Mouse (Mus musculus) brain, embryonic 14.5 days (tissue): ENCODE measurements around the gene Atf7ip2.
"Not testable (repeated sequence)": the region's sequence is repeated elsewhere in the genome, so short reads cannot be mapped to it uniquely, and the experiment has no call there.

Source experiments
- CTCF ChIP-seq: fragments of 200-500 bp; IDR thresholded peaks from 2 replicates; pipeline ENCODE4 v1.5.1; 2012; ENCODE audit warnings: inconsistent platforms, mild to moderate bottlenecking, moderate library complexity, borderline replicate concordance; ENCODE audit not compliant: insufficient read depth, insufficient read length; ENCODE audit errors: extremely low read depth
- POLR2A ChIP-seq: fragments of 200-500 bp; IDR thresholded peaks from 2 replicates; pipeline ENCODE4 v1.6.1; 2012; ENCODE audit warnings: mild to moderate bottlenecking, inconsistent platforms, borderline replicate concordance; ENCODE audit not compliant: poor library complexity, insufficient read depth, insufficient read length, severe bottlenecking; ENCODE audit errors: extremely low read depth

DNA sequence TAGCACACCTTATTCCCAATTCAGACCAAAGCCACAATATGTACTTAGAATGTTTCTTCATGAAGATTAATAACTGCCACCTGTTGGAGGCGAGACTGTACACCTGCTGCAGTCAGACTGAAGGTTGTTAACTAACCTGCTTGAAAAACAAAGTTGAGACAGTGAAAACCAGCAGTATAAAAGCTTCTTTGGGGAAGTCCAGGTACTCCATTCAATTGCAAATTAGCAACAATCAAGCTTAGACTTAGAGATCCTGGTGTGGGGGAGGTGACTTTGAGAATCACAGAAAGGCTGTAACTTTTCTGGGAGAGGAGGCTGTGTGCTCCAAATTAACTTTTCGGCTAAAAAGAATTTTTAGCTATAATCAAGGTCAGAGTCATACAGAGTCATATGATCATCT, 24.5 kb downstream of the Atf7ip2 start:
- not testable (repeated sequence) for TF ChIP-seq CTCF, POLR2A
